Mouse (Mus musculus): Measurements from ENCODE around the gene Dhx32. TPM values are rescaled to one million over a fixed set of nuclear protein-coding genes. Genes with fewer than 3 reads are reported as not detected.
A peak's percentile ranks its signal among the peaks of the same experiment; 100 is the strongest.

Gene Dhx32
- total RNA-seq, 2 experiments from 2014 or later = 36.5 to 39.2 TPM

- DNase-seq (ENCODE audit: low spot score in 2 of 2) = no peak
- Histone ChIP-seq H3K27ac (no peak overlapping the region), H3K4me3 (no peak overlapping the region)
- no peak for TF ChIP-seq CTCF (conservative IDR thresholded peaks at IDR 0.05)
Observed at GRCm38 (mm10) chr7:133742530-133743325, 39.8 kb downstream of the Dhx32 start.

GRCm38 (mm10) chr7:133740558-133740957 is 42.0 kb downstream of the Dhx32 start:
- no peak for TF ChIP-seq CTCF (conservative IDR thresholded peaks at IDR 0.05)
- no peak overlapping the region for H3K27ac ChIP-seq
- no peak overlapping the region for H3K4me3 ChIP-seq
- no peak for DNase-seq (ENCODE audit: low spot score in 2 of 2)

GRCm38 (mm10) chr7:133731971-133732645 is 50.4 kb downstream of the Dhx32 start:
- TF ChIP-seq CTCF (conservative IDR thresholded peaks at IDR 0.05) = no peak
- no peak for DNase-seq (ENCODE audit: low spot score in 2 of 2)
- no peak overlapping the region for H3K4me3 ChIP-seq
- peak overlapping the region; percentile 69; the same call in 1 of the 2 replicates for H3K27ac ChIP-seq

GRCm38 (mm10) chr7:133730324-133731191 is 52.0 kb downstream of the Dhx32 start:
- H3K27ac ChIP-seq = peak overlapping the region; percentile 69; the same call in 1 of the 2 replicates
- TF ChIP-seq CTCF (conservative IDR thresholded peaks at IDR 0.05) = no peak
- H3K4me3 ChIP-seq = no peak overlapping the region
- DNase-seq (ENCODE audit: low spot score in 2 of 2) = no peak

GRCm38 (mm10) chr7:133729351-133729750 is 53.2 kb downstream of the Dhx32 start:
- Histone ChIP-seq H3K27ac (peak overlapping the region; percentile 48), H3K4me3 (no peak overlapping the region)
- DNase-seq (ENCODE audit: low spot score in 2 of 2) = peak in 1 of 2 experiments; percentile 37
- no peak for TF ChIP-seq CTCF (conservative IDR thresholded peaks at IDR 0.05)

- no peak for TF ChIP-seq CTCF (conservative IDR thresholded peaks at IDR 0.05)
- DNase-seq (ENCODE audit: low spot score in 2 of 2) = no peak
- no peak overlapping the region for H3K4me3 ChIP-seq
- no peak overlapping the region for H3K27ac ChIP-seq
Observed at GRCm38 (mm10) chr7:133727027-133727426, 55.5 kb downstream of the Dhx32 start.

- no peak overlapping the region for H3K4me3 ChIP-seq
- no peak for DNase-seq (ENCODE audit: low spot score in 2 of 2)
- H3K27ac ChIP-seq = no peak overlapping the region
- TF ChIP-seq CTCF (conservative IDR thresholded peaks at IDR 0.05) = no peak
Observed at GRCm38 (mm10) chr7:133725571-133725970, 57.0 kb downstream of the Dhx32 start.

GRCm38 (mm10) chr7:133724844-133725243 is 57.7 kb downstream of the Dhx32 start:
- no peak for DNase-seq (ENCODE audit: low spot score in 2 of 2)
- no peak overlapping the region for H3K4me3 ChIP-seq
- TF ChIP-seq CTCF (conservative IDR thresholded peaks at IDR 0.05) = no peak
- H3K27ac ChIP-seq = no peak overlapping the region

- Histone ChIP-seq H3K27ac (peak overlapping the region; percentile 41; the same call in 1 of the 2 replicates), H3K4me3 (no peak overlapping the region)
- TF ChIP-seq CTCF (conservative IDR thresholded peaks at IDR 0.05) = no peak
- DNase-seq (ENCODE audit: low spot score in 2 of 2) = no peak
Observed at GRCm38 (mm10) chr7:133720616-133721015, 61.9 kb downstream of the Dhx32 start.

- Histone ChIP-seq H3K4me3 (no peak overlapping the region), H3K27ac (peak overlapping the region; percentile 32; the same call in 1 of the 2 replicates)
- DNase-seq (ENCODE audit: low spot score in 2 of 2) = no peak
- TF ChIP-seq CTCF (conservative IDR thresholded peaks at IDR 0.05) = peak; percentile 65
Observed at GRCm38 (mm10) chr7:133718580-133718979, 63.9 kb downstream of the Dhx32 start.

GRCm38 (mm10) chr7:133715387-133715786 is 67.1 kb downstream of the Dhx32 start:
- DNase-seq (ENCODE audit: low spot score in 2 of 2) = no peak
- no peak for TF ChIP-seq CTCF (conservative IDR thresholded peaks at IDR 0.05)
- H3K4me3 ChIP-seq = no peak overlapping the region
- H3K27ac ChIP-seq = peak overlapping the region; percentile 52; the same call in 1 of the 2 replicates

- no peak for DNase-seq (ENCODE audit: low spot score in 2 of 2)
- peak; percentile 64 for TF ChIP-seq CTCF (conservative IDR thresholded peaks at IDR 0.05)
- H3K27ac ChIP-seq = no peak overlapping the region
- no peak overlapping the region for H3K4me3 ChIP-seq
Observed at GRCm38 (mm10) chr7:133707301-133707700, 75.2 kb downstream of the Dhx32 start.

GRCm38 (mm10) chr7:133703906-133704305 is 78.6 kb downstream of the Dhx32 start:
- no peak for DNase-seq (ENCODE audit: low spot score in 2 of 2)
- H3K27ac ChIP-seq = no peak overlapping the region
- TF ChIP-seq CTCF (conservative IDR thresholded peaks at IDR 0.05) = no peak
- no peak overlapping the region for H3K4me3 ChIP-seq
